Mouse (Mus musculus) urinary bladder, postnatal 0 days (tissue): Measurements from ENCODE around the gene Gm28919. TPM values are rescaled to one million over a fixed set of nuclear protein-coding genes. Genes with fewer than 3 reads are reported as not detected.

Experiments
- polyA plus RNA-seq: library from polyadenylated mRNA; unstranded; fragments of >200 nt; fragmentation: Nextera tagmentation; extraction: Ambion mirVana; gene quantifications from 2 replicates; pipeline ENCODE4 v1.2.1, GENCODE M21; 2015

Gm28919 gene
- polyA plus RNA-seq: not detected in 2 replicates

DNA sequence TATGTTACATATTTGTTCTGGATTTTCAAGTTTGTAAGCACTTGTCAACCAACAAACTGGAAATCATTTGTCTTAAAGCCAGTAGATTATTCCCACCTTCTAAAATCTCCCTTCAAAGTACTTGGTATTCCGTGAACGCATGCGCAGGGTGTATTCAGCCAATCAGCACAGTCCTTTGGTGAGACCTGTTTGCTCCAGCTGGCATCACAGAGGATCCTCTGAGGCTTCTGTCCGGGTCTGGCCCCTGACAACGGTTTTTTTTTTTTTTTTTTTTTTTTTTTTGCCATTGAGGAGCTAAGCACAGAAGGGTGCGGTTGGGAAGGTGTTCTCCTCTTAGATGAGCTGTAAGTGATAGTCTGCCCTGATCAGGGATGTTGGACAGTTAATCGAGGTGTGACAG lies at the start of gene Gm28919:
Gene Gm28919, plus strand, starts transcription at position 301 of the 400 bp plus-strand sequence.

Other genes starting within 250 kb of the Gm28919 start
- not detected in 2 replicates for gene Gm21719, start 99.3 kb downstream of the Gm28919 start, polyA plus RNA-seq